Mouse (Mus musculus) heart, embryonic 14.5 days (tissue): ENCODE measurements at regions not wholly inside any gene's neighbourhood (a gene's known extent, or its start where the extent isn't known, plus 50 kb on each side); places are given as distances from the start of the nearest gene placed in this dataset.
"Not testable (repeated sequence)": the region's sequence is repeated elsewhere in the genome, so short reads cannot be mapped to it uniquely, and the experiment has no call there.

Experiments
- ATAC-seq: fragments of 200-750 bp; cut with Nextera tagmentation; 2 replicates; pipeline ENCODE4 v1.8.0; 2017; ENCODE audit warnings: low read depth, moderate TSS enrichment; ENCODE audit not compliant: insufficient number of reproducible peaks, insufficient read depth, low FRiP score
- H3K27ac ChIP-seq, 2 experiments: fragments of 200-500 bp in 1 of 2; fragments of 300-500 bp in 1 of 2; sonication (generic) in 1 of 2; replicated peaks in 1 of 2; 2 replicates each; pipeline ENCODE4 v1.5.1; 2012 to 2014; ENCODE audit warnings: low read depth in 2 of 2, low read length in 2 of 2, control low read depth in 1 of 2, mild to moderate bottlenecking in 1 of 2, mixed read lengths in 1 of 2; ENCODE audit not compliant: control insufficient read depth in 1 of 2, insufficient read depth in 1 of 2
- H3K27me3 ChIP-seq: fragments of 300-500 bp; sonication (generic); 2 replicates; pipeline ENCODE4 v1.6.1; 2014; ENCODE audit warnings: mild to moderate bottlenecking, low read length, control low read depth; ENCODE audit not compliant: control insufficient read depth, insufficient read depth
- H3K36me3 ChIP-seq: fragments of 300-500 bp; sonication (generic); 2 replicates; pipeline ENCODE4 v1.6.1; 2014; ENCODE audit warnings: mild to moderate bottlenecking, control low read depth, low read length, mixed read lengths; ENCODE audit not compliant: control insufficient read depth, insufficient read depth
- H3K4me1 ChIP-seq, 2 experiments: fragments of 200-500 bp in 1 of 2; fragments of 300-500 bp in 1 of 2; sonication (generic) in 1 of 2; 2 replicates each; pipeline ENCODE4 v1.6.1; 2012 to 2014; ENCODE audit warnings: low read length in 2 of 2, control low read depth in 1 of 2, mixed read lengths in 1 of 2; ENCODE audit not compliant: control insufficient read depth in 2 of 2, insufficient read depth in 2 of 2
- H3K4me2 ChIP-seq: fragments of 300-500 bp; sonication (generic); 2 replicates; pipeline ENCODE4 v1.6.1; 2014; ENCODE audit warnings: mild to moderate bottlenecking, low read length
- H3K4me3 ChIP-seq, 2 experiments: fragments of 200-500 bp in 1 of 2; fragments of 300-500 bp in 1 of 2; sonication (generic) in 1 of 2; 2 replicates each; pipeline ENCODE4 v1.5.1; 2012 to 2014; ENCODE audit warnings: low read length in 2 of 2, mild to moderate bottlenecking in 2 of 2, control low read depth in 1 of 2, low read depth in 1 of 2, moderate library complexity in 1 of 2; ENCODE audit not compliant: control insufficient read depth in 1 of 2, insufficient read depth in 1 of 2
- H3K9ac ChIP-seq: fragments of 300-500 bp; sonication (generic); 2 replicates; pipeline ENCODE4 v1.6.1; 2014; ENCODE audit warnings: mild to moderate bottlenecking, low read length
- H3K9me3 ChIP-seq: fragments of 300-500 bp; sonication (generic); 2 replicates; pipeline ENCODE4 v1.6.1; 2016; ENCODE audit warnings: low read length, control low read depth; ENCODE audit not compliant: control insufficient read depth
- WGBS: fragments of 180-500 bp; shearing (Covaris S2); extraction: QIAGEN DNeasy Blood & Tissue Kit; methylation state at CpG from one replicate; pipeline ENCODE4 v1.1.7; 2014; 5-methylcytosine and 5-hydroxymethylcytosine counted together

DNA sequence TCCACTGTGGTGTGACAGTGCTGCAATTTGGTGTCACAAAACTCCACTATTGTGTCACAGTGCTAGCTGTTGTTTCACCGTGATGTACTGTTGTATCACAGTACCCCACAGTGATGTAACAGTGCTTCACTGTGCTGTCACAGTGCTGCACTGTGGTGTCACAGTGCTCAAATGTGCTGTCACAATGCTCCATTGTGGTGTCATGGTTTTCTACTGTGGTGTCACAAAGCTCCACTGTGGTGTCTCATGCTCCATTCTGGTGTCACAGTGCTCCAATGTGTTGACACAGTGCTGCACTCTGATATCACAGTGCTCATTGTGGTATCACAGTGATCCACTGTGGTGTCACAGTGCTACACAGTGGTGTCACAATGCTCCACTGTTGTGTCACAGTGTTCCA lies 91.3 kb upstream of the Scaf8 start:
- ATAC-seq = no peak
- no peaks in the 10 kb centered on the region for H3K4me1 ChIP-seq
- H3K9ac ChIP-seq = no peak overlapping the region
- H3K4me3 ChIP-seq = no peak overlapping the region
- H3K9me3 ChIP-seq = peaks cover 33% of the 10 kb centered on the region
- no peak overlapping the region for H3K4me2 ChIP-seq
- no peaks in the 10 kb centered on the region for H3K36me3 ChIP-seq
- WGBS = 74% methylated on average over 1 of the region's 1 CpGs
- no peak overlapping the region for H3K27ac ChIP-seq
- no peaks in the 10 kb centered on the region for H3K27me3 ChIP-seq

DNA sequence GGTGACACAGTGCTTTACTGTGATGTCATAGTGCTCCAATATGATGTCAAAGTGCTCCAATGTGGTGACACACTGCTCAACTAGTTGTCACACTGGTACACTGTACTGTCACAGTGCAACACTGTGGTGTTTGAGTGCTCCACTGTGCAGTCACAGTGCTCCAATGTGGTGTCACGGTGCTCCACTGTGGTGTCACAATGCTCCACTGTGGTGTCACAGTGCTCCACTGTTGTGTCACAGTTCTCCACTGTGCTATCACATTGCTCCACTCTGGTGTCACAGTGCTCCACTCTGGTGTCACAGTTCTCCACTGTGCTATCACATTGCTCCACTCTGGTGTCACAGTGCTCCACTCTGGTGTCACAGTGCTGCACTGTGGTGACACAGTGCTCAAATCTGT lies 87.9 kb upstream of the Scaf8 start:
- H3K9me3 ChIP-seq = peaks cover 42% of the 10 kb centered on the region
- not testable (repeated sequence) for H3K27me3 ChIP-seq, H3K27ac ChIP-seq, H3K9ac ChIP-seq, H3K36me3 ChIP-seq, H3K4me1 ChIP-seq, H3K4me3 ChIP-seq, H3K4me2 ChIP-seq
- WGBS = 68% methylated on average over 1 of the region's 1 CpGs
- peak; percentile 31; the same call in 1 of the 2 replicates for ATAC-seq

DNA sequence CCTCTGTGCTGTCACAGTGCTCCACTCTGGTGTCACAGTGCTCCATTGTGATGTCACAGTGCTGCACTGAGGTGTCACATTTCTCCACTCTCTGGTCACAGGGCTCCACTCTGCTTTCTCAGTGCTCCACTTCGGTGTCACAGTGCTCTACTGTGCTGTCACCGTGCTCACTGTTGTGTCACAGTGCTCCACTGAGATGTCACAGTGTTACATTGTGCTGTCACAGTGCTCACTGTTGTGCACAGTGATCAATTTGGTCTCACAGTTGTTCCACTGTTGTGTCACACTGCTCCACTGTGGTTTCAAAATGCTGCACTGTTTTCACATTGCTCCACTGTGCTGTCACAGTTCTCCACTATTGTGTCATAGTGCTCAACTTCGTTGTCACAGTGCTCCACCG lies 87.4 kb upstream of the Scaf8 start:
- no peaks in the 10 kb centered on the region for H3K4me1 ChIP-seq
- no peak for ATAC-seq
- no peaks in the 10 kb centered on the region for H3K27me3 ChIP-seq
- H3K36me3 ChIP-seq = no peaks in the 10 kb centered on the region
- H3K27ac ChIP-seq = no peak overlapping the region
- 67% methylated on average over 4 of the region's 4 CpGs for WGBS
- no peak overlapping the region for H3K4me2 ChIP-seq
- peaks cover 39% of the 10 kb centered on the region for H3K9me3 ChIP-seq
- no peak overlapping the region for H3K9ac ChIP-seq
- no peak overlapping the region for H3K4me3 ChIP-seq

DNA sequence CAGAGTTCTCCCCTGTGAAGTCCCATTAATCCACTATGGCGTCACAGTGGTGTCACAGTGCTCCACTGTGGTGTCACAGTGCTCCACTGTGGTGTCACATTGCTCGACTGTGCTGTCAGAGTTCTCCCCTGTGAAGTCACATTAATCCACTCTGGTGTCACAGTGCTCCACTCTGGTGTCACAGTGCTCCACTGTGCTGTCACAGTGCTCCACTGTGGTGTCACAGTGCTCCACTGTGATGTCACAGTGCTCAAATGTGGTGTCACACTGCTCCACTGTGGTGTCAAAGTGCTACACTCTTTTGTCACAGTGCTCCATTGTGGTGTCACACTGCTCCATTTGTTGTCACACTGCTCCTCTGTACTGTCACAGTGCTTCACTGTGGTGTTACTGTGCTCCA lies 85.0 kb upstream of the Scaf8 start:
- H3K27ac ChIP-seq, H3K9ac ChIP-seq, H3K4me3 ChIP-seq, H3K27me3 ChIP-seq, H3K36me3 ChIP-seq, H3K4me2 ChIP-seq, H3K4me1 ChIP-seq: not testable (repeated sequence)
- 73% methylated on average over 2 of the region's 2 CpGs for WGBS
- peak; percentile 62 for ATAC-seq
- peaks cover 37% of the 10 kb centered on the region for H3K9me3 ChIP-seq

DNA sequence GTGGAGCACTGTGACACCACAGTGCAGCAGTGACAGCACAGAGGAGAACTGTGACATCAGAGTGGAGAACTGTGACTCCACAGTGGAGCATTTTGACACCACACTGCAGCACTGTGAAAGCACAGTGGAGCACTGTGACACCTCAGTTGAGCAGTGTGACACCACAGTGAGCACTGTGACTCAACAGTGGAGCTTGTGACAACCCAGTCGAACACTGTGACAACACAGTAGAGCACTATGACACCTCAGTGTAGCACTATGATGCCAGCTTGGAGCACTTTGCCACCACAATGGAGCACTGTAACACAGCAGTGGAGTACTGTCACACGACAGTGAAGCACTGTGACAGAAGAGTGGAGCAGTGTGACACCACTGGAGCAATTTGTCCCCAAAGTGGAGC lies 79.7 kb upstream of the Scaf8 start:
- no peak overlapping the region for H3K4me3 ChIP-seq
- ATAC-seq = no peak
- H3K27me3 ChIP-seq = no peaks in the 10 kb centered on the region
- no peak overlapping the region for H3K4me2 ChIP-seq
- H3K4me1 ChIP-seq = no peaks in the 10 kb centered on the region
- H3K9ac ChIP-seq = no peak overlapping the region
- no peaks in the 10 kb centered on the region for H3K36me3 ChIP-seq
- 44% methylated on average over 2 of the region's 2 CpGs for WGBS
- H3K9me3 ChIP-seq = peaks cover 35% of the 10 kb centered on the region
- no peak overlapping the region for H3K27ac ChIP-seq

DNA sequence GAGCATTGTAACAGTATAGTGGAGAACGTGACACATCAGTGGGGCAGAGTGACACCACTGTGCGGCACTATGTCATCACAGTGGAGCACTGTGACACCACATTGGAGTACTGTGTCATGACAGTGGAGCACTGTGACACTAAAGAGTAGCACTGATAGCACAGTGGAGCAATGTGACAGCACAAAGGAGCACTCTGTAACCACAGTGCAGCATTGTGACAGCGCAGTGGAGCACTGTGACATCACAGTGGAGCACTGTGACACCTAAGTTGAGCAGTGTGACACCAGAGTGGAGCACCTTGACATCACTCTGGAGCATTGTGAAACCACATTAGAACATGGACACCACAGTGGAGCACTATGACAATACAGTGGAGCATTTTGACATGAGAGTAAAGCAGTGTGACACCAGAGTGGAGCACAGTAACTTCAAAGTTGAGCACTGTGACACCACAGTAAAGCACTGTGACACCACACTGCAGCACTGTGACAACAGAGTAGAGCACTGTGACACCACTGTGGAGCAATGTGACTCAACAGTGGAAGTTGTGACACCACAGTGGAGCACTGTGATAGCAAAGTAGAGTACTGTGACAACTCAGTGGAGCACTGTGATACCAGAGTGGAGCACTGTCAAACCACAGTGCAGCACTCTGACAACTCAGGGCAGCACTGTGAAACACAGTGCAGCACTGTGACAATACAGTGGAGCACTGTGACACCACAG lies 77.5 kb upstream of the Scaf8 start:
- H3K27ac ChIP-seq = no peak overlapping the region
- 33% methylated on average over 3 of the region's 3 CpGs for WGBS

DNA sequence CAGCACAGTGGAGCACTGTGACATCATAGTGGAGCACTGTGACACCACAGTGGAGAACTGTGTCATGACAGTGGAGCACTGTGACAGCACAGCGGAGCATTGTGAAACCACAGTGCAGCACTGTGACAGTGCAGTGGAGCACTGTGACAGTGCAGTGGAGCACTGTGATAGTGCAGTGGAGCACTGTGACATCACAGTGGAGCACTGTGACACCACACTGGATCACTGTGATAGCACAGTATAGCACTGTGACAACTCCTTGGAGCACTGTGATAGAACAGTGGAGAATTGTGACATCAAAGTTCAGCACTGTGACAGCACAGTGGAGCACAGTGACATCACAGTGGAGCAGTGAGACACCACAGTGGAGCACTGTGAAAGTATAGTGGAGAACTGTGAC lies 76.7 kb upstream of the Scaf8 start:
- ATAC-seq = no peak
- Histone ChIP-seq H3K4me3 (no peak overlapping the region), H3K27me3 (no peaks in the 10 kb centered on the region), H3K4me1 (no peaks in the 10 kb centered on the region), H3K4me2 (no peak overlapping the region), H3K9ac (no peak overlapping the region), H3K9me3 (peaks cover 16% of the 10 kb centered on the region; the same call in 1 of the 2 replicates), H3K27ac (no peak overlapping the region), H3K36me3 (no peaks in the 10 kb centered on the region)
- 65% methylated on average over 1 of the region's 1 CpGs for WGBS

More for the DNA sequence above, 77.5 kb upstream of the Scaf8 start:
- H3K9me3 ChIP-seq = peaks cover 16% of the 10 kb centered on the region; the same call in 1 of the 2 replicates
- H3K4me3 ChIP-seq = no peak overlapping the region
- no peaks in the 10 kb centered on the region for H3K4me1 ChIP-seq
- H3K27me3 ChIP-seq = no peaks in the 10 kb centered on the region
- H3K36me3 ChIP-seq = no peaks in the 10 kb centered on the region
- no peak overlapping the region for H3K9ac ChIP-seq
- ATAC-seq = no peak
- H3K4me2 ChIP-seq = no peak overlapping the region

DNA sequence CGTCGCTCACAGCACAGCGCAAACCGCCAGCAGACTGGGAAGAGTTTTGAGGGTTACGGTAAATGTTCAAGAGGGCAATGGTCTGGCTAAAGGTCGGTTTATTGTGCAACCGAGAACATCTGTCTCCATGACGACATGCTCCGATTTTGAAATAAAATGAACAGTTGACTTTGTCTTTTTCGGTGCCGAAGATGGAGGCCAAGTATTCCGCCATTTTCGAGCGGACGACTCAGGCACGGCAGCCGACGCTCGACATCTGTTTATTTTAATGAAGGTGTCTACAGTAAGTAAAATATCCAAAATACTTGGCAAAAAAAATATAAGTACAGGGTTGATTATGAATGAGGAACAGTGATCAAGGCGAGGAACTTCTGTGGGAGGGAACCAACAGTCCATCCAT lies 70.3 kb upstream of the Scaf8 start:
- H3K4me3 ChIP-seq, H3K4me1 ChIP-seq, ATAC-seq, H3K27me3 ChIP-seq, H3K9me3 ChIP-seq, H3K4me2 ChIP-seq, H3K27ac ChIP-seq, H3K36me3 ChIP-seq, H3K9ac ChIP-seq: not testable (repeated sequence)
- WGBS = 81% methylated on average over 20 of the region's 20 CpGs
